Mouse (Mus musculus): ENCODE measurements around the gene Gsto1.

- no peak for TF ChIP-seq CTCF (IDR thresholded peaks at IDR 0.05; ENCODE audit: low read depth)
- no peak for TF ChIP-seq EP300 (IDR thresholded peaks at IDR 0.05; ENCODE audit: low read depth)
These were observed 40.0 kb upstream of the Gsto1 start for GRCm38 (mm10) chr19:47814721-47815120.
